Mouse (Mus musculus): ENCODE data around the gene Lactbl1.

DNA sequence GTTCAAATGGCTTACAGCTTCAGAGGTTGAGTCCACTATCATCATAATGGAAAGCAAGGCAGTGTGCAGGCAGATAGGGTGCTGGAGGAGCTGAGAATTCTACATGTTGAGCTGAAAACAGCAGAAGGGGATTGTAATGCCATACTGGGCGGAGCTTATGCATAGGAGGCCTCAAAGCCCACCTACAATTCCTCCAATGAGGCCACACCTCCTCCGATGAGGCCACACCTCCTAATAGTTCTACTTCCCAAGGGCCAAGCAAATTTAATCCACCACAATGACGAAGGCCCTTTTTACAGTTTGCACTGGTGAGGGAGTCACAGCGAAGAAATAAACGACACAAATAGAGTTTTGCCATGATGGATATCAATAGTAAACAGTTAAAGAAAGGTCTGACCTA, 14.1 kb downstream of the Lactbl1 start:
- TF ChIP-seq POLR2A (IDR thresholded peaks at IDR 0.05; ENCODE audit: borderline replicate concordance, extremely low read depth, low read depth, low read length), result no peak
- TF ChIP-seq CTCF (IDR thresholded peaks at IDR 0.05; ENCODE audit: insufficient read depth, low read length), result no peak

All from lung, adult 2 months (tissue).